Mouse (Mus musculus) myocyte (in vitro differentiated cells): ENCODE data around the gene Gm572.

Source experiments
- MAX ChIP-seq: IDR thresholded peaks from one replicate; pipeline ENCODE4 v1.6.1; 2011; ENCODE audit warnings: low read depth, mild to moderate bottlenecking, control low read depth
- MYOD1 ChIP-seq, 3 experiments: IDR thresholded peaks; one replicate each; pipeline ENCODE4 v1.6.1; 2011; ENCODE audit warnings: control low read depth in 2 of 3, low read depth in 2 of 3, mild to moderate bottlenecking in 2 of 3, moderate library complexity in 1 of 3; ENCODE audit not compliant: insufficient read length in 2 of 3, control insufficient read depth in 1 of 3
- MYOG ChIP-seq, 3 experiments: IDR thresholded peaks; one replicate each; pipeline ENCODE4 v1.6.1; 2011; ENCODE audit warnings: control low read depth in 2 of 3, low read depth in 2 of 3, mild to moderate bottlenecking in 2 of 3; ENCODE audit not compliant: insufficient read length in 2 of 3, control insufficient read depth in 1 of 3, insufficient read depth in 1 of 3
- POLR2A ChIP-seq: IDR thresholded peaks from one replicate; pipeline ENCODE4 v1.6.1; 2011; ENCODE audit warnings: low read depth, mild to moderate bottlenecking, control low read depth, moderate library complexity; ENCODE audit not compliant: insufficient read length
- POLR2AphosphoS2 ChIP-seq: IDR thresholded peaks from one replicate; pipeline ENCODE4 v1.6.1; 2011; ENCODE audit warnings: low read depth, control low read depth; ENCODE audit not compliant: insufficient read length
- TCF12 ChIP-seq: IDR thresholded peaks from one replicate; pipeline ENCODE4 v1.6.1; 2011; ENCODE audit warnings: mild to moderate bottlenecking, control low read depth; ENCODE audit not compliant: poor library complexity, insufficient read depth, severe bottlenecking
- USF1 ChIP-seq: IDR thresholded peaks from one replicate; pipeline ENCODE4 v1.6.1; 2011; ENCODE audit warnings: low read depth, mild to moderate bottlenecking, control low read depth, moderate library complexity

DNA sequence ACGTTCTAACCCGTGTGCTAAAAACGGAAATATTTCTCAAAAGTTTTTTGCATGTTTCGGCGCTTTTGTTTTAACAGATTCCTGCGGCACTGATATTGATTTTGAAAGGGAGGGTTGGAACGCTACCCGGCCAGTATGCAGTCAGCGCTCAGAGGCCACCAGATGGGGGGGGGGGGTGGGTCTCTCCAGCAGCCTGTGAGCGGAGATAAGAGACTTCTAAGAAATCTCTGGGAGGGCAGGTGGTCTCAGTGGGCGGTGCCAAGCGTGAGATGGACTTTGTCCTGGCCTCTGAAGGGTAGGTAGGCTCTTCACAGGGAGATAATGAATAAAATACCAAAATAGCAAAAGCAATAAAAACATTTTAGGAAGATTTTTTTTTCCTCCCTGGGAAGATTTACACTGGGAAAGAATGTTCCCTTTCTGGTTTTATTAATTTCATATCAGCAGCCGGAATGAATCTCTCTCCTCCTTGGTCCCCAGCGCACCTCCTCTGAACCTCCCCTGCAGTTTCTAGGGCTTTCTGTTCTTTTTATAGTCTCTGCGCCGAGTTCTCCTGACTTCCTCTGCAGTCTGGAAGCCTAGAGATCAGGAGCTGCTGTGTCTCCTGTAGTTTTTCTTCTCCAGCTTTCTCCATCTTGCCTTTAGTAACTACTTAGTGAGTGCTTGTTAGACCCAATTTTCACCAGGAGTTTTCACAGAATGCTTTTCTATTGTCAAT lies 28.3 kb downstream of the Gm572 start:
- no peak for TF ChIP-seq POLR2A
- TF ChIP-seq MAX = no peak
- no peak for TF ChIP-seq USF1
- no peak for TF ChIP-seq POLR2AphosphoS2
- no peak for TF ChIP-seq MYOG (IDR thresholded peaks at IDR 0.05; ENCODE audit: control insufficient read depth in 1 of 3, insufficient read depth in 1 of 3, insufficient read length in 2 of 3, low read depth in 2 of 3)
- TF ChIP-seq MYOD1 (IDR thresholded peaks at IDR 0.05; ENCODE audit: control insufficient read depth in 1 of 3, insufficient read length in 2 of 3, low read depth in 2 of 3) = no peak
- no peak for TF ChIP-seq TCF12
